Mouse (Mus musculus): ENCODE measurements around the gene Sema6d.

The Sema6d gene

GRCm38 (mm10) chr2:124089813-124090230 is at the start of gene Sema6d:
Gene Sema6d (plus strand): TSS chr2:124089969.
- no peak for DNase-seq

GRCm38 (mm10) chr2:124059910-124060309 is 29.9 kb upstream of the Sema6d start:
- no peak for DNase-seq

GRCm38 (mm10) chr2:124068380-124068779 is 21.4 kb upstream of the Sema6d start:
- no peak for DNase-seq

GRCm38 (mm10) chr2:124070664-124071063 is 19.1 kb upstream of the Sema6d start:
- no peak for DNase-seq

GRCm38 (mm10) chr2:124071380-124071779 is 18.4 kb upstream of the Sema6d start:
- DNase-seq, result no peak

GRCm38 (mm10) chr2:124090231-124091141 is 717 bp downstream of the Sema6d start:
- peak; percentile 4 for DNase-seq

GRCm38 (mm10) chr2:124099697-124100096 is 9.9 kb downstream of the Sema6d start:
- no peak for DNase-seq

GRCm38 (mm10) chr2:124100486-124101200 is 10.9 kb downstream of the Sema6d start:
- peak; percentile 36 for DNase-seq

GRCm38 (mm10) chr2:124101201-124101517 is 11.4 kb downstream of the Sema6d start:
- DNase-seq, result no peak

GRCm38 (mm10) chr2:124101580-124101979 is 11.8 kb downstream of the Sema6d start:
- DNase-seq, result no peak

GRCm38 (mm10) chr2:124103277-124103676 is 13.5 kb downstream of the Sema6d start:
- no peak for DNase-seq

- no peak for DNase-seq
These were observed 28.9 kb downstream of the Sema6d start for GRCm38 (mm10) chr2:124118469-124119243.

GRCm38 (mm10) chr2:124120355-124120754 is 30.6 kb downstream of the Sema6d start:
- DNase-seq, result no peak

- DNase-seq, result no peak
These were observed 31.8 kb downstream of the Sema6d start for GRCm38 (mm10) chr2:124121539-124121938.

- DNase-seq, result no peak
These were observed 35.7 kb downstream of the Sema6d start for GRCm38 (mm10) chr2:124125504-124125903.

- DNase-seq, result no peak
These were observed 37.1 kb downstream of the Sema6d start for GRCm38 (mm10) chr2:124126853-124127252.

GRCm38 (mm10) chr2:124130876-124131275 is 41.1 kb downstream of the Sema6d start:
- DNase-seq, result no peak

GRCm38 (mm10) chr2:124141510-124142044 is 51.8 kb downstream of the Sema6d start:
- no peak for DNase-seq

- DNase-seq, result no peak
These were observed 55.8 kb downstream of the Sema6d start for GRCm38 (mm10) chr2:124145528-124145927.

- DNase-seq, result no peak
These were observed 68.4 kb downstream of the Sema6d start for GRCm38 (mm10) chr2:124158158-124158557.

GRCm38 (mm10) chr2:124162001-124162599 is 72.3 kb downstream of the Sema6d start:
- DNase-seq, result no peak

- no peak for DNase-seq
These were observed 78.6 kb downstream of the Sema6d start for GRCm38 (mm10) chr2:124168411-124168810.

- no peak for DNase-seq
These were observed 81.9 kb downstream of the Sema6d start for GRCm38 (mm10) chr2:124171718-124172117.
